Mouse (Mus musculus) neural tube, embryonic 10.5 days (tissue): ENCODE measurements at regions not wholly inside any gene's neighbourhood (a gene's known extent, or its start where the extent isn't known, plus 50 kb on each side); places are given as distances from the start of the nearest gene placed in this dataset.
"Not testable (repeated sequence)": the region's sequence is repeated elsewhere in the genome, so short reads cannot be mapped to it uniquely, and the experiment has no call there.

Experiments
- DNase-seq: peaks from one replicate; pipeline ENCODE4 v3.0.0-alpha.2; 2017; ENCODE audit warnings: low spot score; ENCODE audit errors: extremely low spot score

DNA sequence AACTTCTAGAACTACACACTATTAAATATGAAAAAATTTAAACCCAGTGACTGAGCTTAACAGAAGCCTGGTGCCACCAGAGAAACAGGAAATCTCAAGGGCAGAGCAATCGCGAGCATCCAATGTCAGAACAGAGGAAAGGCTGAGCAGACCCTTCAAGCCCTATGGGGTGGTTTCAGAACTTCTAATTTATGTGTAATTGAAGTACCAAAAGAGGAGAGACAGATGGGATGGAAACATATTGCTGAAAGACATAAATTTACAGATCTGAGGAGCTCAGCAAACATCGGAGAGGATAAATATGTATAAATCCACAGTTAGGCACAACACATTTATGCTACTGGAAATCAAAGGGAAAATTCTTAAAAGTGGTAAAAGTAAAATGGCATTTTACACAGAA is 637.6 kb downstream of the Rwdd3 start:
- no peak for DNase-seq

DNA sequence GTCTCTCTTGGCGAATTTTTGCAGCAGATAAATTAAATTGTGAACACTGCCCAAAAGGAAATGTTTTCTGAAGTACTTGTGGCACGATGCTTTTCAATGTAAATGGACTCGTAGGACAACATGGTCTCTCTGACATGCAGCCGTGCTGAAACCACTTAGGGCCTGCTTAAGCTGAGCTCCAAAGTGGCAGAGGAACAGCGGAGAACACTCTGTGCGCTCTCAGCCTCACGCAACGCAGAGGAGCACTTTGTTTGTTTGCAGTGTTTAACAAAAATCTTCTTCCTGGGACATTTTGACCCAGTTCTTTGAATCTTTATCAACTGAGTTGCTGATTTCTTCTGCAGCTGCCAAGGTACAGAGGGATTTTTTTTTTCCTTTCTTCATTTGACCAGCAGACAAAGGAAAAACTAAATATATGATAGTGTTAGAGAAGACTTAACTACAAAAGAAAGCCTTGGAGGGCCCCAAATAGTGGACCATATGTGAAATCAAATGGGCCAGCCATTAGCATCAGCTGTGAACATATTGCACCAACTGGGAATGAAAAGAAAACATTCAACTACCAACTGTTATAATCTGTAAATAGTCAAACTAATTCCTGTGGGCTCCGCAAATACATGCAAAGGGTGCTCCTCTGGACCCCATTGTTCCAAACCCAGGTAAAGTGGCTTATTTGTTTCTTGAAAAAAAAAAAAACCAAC is 639.5 kb downstream of the Rwdd3 start:
- no peak for DNase-seq

- DNase-seq, result no peak
These were observed 659.8 kb downstream of the Rwdd3 start for GRCm38 (mm10) chr3:120511651-120512050.

DNA sequence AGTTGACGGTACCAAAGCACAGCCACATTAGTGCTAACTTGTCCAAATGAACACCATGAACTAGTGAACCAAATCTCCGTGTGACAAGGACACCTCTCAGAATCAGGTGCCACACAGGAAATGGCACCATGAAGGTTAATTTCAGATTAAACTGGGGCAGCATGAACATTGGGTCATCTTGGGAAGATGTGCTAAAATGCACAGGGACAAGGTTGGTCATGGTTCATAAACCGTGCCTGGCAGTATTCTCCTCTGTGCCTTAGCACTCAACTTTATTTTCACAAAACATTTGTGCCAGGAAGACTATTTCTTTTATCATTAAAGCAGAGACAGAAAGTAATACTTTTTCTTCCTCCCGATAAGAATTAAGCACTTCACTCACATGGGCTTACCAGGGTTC is 672.6 kb downstream of the Rwdd3 start:
- no peak for DNase-seq

GRCm38 (mm10) chr3:120477934-120478333 is 693.6 kb downstream of the Rwdd3 start:
- DNase-seq, result no peak

DNA sequence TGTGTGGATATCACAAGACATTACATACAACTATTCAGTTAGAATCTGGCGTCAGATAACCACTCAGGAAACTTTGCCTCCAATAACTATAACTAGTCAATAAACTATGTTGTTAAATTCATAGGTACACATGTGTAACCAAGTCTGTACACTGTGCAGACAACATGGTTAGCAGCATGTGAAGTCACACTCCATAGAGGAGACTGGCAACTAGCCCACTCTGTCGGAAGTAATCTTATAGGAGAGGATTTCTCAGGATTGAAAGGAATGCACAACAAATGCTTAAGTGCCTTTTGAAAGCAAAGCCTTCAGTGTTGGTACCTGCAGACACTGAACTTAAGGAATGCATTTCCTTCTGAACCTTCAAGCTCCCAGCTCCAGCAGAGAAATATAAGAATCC is 693.0 kb upstream of the Ptbp2 start:
- no peak for DNase-seq

GRCm38 (mm10) chr3:120473645-120474038 is 689.4 kb upstream of the Ptbp2 start:
- no peak for DNase-seq

- DNase-seq, result no peak
These were observed 688.7 kb upstream of the Ptbp2 start for GRCm38 (mm10) chr3:120472687-120473644.

DNA sequence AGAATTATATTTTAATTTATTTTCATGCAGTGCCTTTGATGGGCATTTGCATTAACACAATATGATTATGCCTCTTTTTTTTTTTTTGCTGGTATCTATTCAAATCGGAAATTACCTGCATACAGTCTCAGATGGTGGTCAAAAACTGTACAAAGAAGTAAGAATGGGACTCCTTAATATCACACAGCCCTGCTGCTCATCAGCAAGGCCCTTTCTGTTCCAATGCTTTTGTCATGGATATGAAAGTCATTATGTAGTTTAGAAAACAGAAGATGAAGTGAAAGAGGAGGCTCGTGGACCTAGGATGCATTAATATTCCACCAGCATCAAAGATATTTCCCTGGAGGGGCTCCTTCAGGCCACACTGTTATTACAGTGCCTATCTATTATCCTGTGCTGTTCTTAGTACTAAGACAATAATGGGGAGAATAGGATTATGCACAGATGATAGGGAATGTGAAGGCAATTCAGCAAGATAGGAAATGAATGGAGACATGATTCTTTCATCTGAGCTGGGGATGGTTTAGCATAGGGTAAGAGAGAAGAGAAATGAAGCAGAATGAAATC is 687.7 kb upstream of the Ptbp2 start:
- no peak for DNase-seq

GRCm38 (mm10) chr3:120468887-120469286 is 684.6 kb upstream of the Ptbp2 start:
- DNase-seq, result no peak

DNA sequence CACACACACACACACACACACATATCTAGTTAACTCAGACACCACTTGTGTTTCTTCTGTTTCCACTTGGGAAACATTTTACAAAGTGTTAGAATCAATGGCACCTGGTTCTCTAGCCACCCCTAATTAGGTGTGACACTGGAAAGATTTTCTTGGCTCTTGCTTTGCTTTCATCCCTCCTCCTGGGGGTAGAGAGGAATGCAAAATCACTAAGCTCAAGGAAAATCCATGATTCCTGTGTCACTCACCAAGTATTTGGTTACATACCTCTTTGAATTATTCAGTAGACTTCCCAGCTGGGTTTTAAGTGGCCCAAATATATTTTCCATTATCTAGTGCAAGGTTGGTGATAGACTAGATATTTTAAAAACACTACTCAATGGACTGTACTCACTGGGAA is 676.5 kb upstream of the Ptbp2 start:
- DNase-seq, result no peak

DNA sequence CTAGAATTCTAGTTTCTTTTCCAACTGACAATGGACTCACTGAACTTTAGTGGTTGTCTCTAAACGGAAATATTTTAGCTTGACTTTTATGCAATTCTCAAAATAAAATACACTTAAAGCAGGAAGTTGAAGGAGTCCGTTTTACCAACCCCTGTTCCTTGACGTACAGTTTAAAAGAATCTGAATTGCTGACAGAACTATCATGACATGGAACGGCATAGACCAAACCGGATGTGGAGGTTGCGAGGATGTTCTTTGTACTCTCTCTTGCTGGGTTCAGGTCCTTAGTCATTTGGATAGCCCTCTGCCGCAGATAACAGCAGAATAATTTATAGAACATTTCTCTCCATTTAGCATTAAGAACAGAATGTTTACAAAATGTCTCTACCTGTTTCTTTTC is 673.6 kb upstream of the Ptbp2 start:
- no peak for DNase-seq

DNA sequence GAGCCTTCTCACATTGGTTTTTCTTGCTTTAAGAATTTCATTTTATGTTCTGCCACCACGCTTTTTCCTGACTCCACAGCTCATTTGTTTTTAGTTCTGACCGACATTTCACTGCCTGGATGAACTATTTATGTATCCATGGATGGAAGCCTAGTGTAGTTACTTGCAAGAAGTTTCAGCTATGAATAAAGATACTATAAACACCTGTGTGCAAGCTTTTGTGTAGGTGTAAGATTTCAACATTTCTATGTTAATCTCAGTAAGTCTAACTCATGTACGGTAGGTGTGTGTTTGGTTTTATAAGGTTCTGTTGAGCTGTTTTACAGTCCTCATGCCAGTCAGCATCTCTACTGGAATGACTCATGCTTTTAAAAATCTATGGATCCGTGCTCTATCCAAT is 656.9 kb upstream of the Ptbp2 start:
- no peak for DNase-seq

DNA sequence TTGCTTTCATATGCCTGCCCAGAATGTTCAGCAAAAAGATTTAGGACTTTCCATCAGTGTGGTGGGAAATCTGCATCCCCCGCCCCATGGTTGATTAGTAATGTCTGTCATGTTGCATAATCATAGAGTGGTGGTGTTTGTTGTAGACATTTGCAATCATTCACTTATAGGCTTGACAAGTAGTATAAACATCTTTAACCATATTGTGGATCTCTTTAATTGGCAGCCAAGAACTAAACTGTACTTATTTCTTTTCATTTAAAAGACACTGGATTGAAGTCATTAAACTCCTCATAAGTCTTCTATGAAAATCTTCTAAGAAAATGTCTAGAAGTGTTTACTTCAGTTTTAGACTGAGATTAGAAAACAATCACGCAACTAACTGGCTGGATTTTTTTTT is 646.0 kb upstream of the Ptbp2 start:
- no peak for DNase-seq

- DNase-seq, result no peak
These were observed 632.4 kb upstream of the Ptbp2 start for GRCm38 (mm10) chr3:120416634-120417033.

DNA sequence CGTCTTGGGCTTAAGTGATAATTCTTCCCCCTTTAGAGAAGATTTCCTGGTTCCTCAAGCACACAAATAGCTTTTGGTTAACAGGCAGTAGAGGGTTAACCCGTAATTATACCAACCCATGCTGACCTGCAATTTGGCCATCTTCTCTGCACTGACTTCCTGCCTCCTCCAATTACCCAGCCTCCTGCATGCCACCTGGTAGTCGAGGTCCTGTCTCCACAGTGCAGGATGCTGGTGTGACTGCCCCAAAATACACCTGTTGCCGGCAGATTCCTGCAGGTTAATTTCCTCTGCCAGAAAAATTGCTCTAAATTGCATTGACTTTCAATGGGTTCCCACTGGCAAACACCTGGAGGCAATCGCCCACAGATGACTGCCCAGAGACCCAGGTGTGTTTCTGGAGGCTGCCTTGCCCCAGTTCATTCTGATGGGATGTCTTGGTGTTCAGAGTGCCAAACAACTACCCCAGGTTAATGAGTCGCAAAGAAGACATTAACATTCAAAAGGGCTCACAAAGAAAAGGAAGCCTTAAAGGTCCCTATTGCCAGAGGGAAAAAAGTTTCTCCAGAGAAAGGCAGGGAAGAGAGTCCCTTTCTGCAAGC is 591.5 kb upstream of the Ptbp2 start:
- DNase-seq, result no peak

- no peak for DNase-seq
These were observed 558.6 kb upstream of the Ptbp2 start for GRCm38 (mm10) chr3:120342747-120343377.

GRCm38 (mm10) chr3:120341882-120342281 is 557.6 kb upstream of the Ptbp2 start:
- no peak for DNase-seq

GRCm38 (mm10) chr3:120335843-120336585 is 551.7 kb upstream of the Ptbp2 start:
- no peak for DNase-seq

DNA sequence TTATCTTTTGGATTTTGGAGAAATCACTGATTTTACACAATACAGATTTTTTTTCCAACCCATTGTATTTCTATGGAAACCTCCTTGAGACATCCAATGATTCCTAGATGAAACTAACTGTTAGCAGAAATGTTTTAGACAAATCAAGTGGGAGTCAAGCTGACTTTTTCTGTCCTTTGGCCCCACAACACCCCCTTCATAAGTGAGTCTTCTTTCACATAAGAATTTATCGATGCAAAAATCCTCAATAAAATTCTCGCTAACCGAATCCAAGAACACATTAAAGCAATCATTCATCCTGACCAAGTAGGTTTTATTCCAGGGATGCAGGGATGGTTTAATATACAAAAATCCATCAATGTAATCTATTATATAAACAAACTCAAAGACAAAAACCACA is 522.8 kb upstream of the Ptbp2 start:
- DNase-seq, result not testable (repeated sequence)

DNA sequence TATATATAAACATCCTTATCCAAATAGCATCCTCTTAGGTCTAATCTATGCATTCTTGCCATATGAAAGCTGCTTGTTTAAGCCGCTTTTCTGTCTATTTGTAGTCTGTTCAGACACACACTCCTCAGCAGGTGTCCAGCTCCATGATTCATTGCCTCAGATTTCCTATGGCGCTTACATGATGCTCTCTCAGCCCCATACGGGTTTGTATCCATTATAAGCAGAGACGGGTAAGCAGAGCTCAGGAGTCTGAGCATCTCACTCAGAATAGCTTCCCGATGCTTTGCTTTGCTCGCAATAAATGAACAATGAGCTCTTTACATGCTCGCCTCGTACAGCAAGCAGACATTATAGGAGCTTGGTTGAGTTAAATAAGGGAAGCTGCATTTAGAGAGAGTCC is 521.3 kb upstream of the Ptbp2 start:
- DNase-seq, result no peak
